Mouse (Mus musculus) hindbrain, embryonic 11.5 days (tissue): Measurements from ENCODE around the gene Gm45713. TPM values are rescaled to one million over a fixed set of nuclear protein-coding genes. Genes with fewer than 3 reads are reported as not detected.

Experiments used
- ATAC-seq: fragments of 200-750 bp; cut with Nextera tagmentation; 2 replicates; pipeline ENCODE4 v1.8.0; 2017; ENCODE audit warnings: mild to moderate bottlenecking, moderate TSS enrichment, moderate library complexity; ENCODE audit not compliant: low FRiP score
- DNase-seq: peaks from one replicate; pipeline ENCODE4 v3.0.0-alpha.2; 2015; ENCODE audit warnings: low spot score
- H3K27ac ChIP-seq: fragments of 300-500 bp; sonication (generic); 2 replicates; pipeline ENCODE4 v1.5.1; 2014; ENCODE audit warnings: mild to moderate bottlenecking, low read depth, low read length
- H3K27me3 ChIP-seq: fragments of 300-500 bp; sonication (generic); 2 replicates; pipeline ENCODE4 v1.6.1; 2014; ENCODE audit warnings: mild to moderate bottlenecking, low read length, moderate library complexity, mixed read lengths; ENCODE audit not compliant: control insufficient read depth, insufficient read depth
- H3K36me3 ChIP-seq: fragments of 300-500 bp; sonication (generic); 2 replicates; pipeline ENCODE4 v1.6.1; 2014; ENCODE audit warnings: mild to moderate bottlenecking, low read length, moderate library complexity, mixed read lengths; ENCODE audit not compliant: control insufficient read depth, insufficient read depth
- H3K4me1 ChIP-seq: fragments of 300-500 bp; sonication (generic); replicated peaks from 2 replicates; pipeline ENCODE4 v1.6.1; 2014; ENCODE audit warnings: low read length, mixed read lengths; ENCODE audit not compliant: control insufficient read depth, insufficient read depth
- H3K4me2 ChIP-seq: fragments of 300-500 bp; sonication (generic); replicated peaks from 2 replicates; pipeline ENCODE4 v1.6.1; 2014; ENCODE audit warnings: mild to moderate bottlenecking, low read depth, low read length
- H3K4me3 ChIP-seq: fragments of 300-500 bp; sonication (generic); 2 replicates; pipeline ENCODE4 v1.5.1; 2014; ENCODE audit warnings: low read depth, low read length
- H3K9ac ChIP-seq: fragments of 300-500 bp; sonication (generic); 2 replicates; pipeline ENCODE4 v1.6.1; 2014; ENCODE audit warnings: low read depth, low read length
- H3K9me3 ChIP-seq: fragments of 300-500 bp; sonication (generic); 2 replicates; pipeline ENCODE4 v1.6.1; 2016; ENCODE audit warnings: low read length; ENCODE audit not compliant: control insufficient read depth
- WGBS: fragments of 180-500 bp; shearing (Covaris S2); extraction: QIAGEN DNeasy Blood & Tissue Kit; methylation state at CpG from one replicate; pipeline ENCODE4 v1.1.7; 2014; 5-methylcytosine and 5-hydroxymethylcytosine counted together
- polyA plus RNA-seq: library from polyadenylated mRNA; unstranded; fragments of >200 nt; fragmentation: Nextera tagmentation; extraction: Ambion mirVana; gene quantifications from 2 replicates; pipeline ENCODE4 v1.2.1, GENCODE M21; 2014

Gm45713 gene
- polyA plus RNA-seq, 1 experiment from 2014 or later = not detected

- peak; percentile 30; the same call in 1 of the 2 replicates for ATAC-seq
- WGBS = 24% methylated on average over 6 of the region's 6 CpGs
- no peaks in the 10 kb centered on the region for H3K36me3 ChIP-seq
- no peak overlapping the region for H3K4me3 ChIP-seq
- DNase-seq = peak; percentile 45
- no peak overlapping the region for H3K9ac ChIP-seq
- H3K4me1 ChIP-seq = no peaks in the 10 kb centered on the region
- H3K27me3 ChIP-seq = no peaks in the 10 kb centered on the region
- no peaks in the 10 kb centered on the region for H3K9me3 ChIP-seq
- no peak overlapping the region for H3K4me2 ChIP-seq
- no peak overlapping the region for H3K27ac ChIP-seq
Observed at GRCm38 (mm10) chr7:45106441-45106840, 29.6 kb downstream of the Gm45713 start.

GRCm38 (mm10) chr7:45105491-45105890 lies 30.5 kb downstream of the Gm45713 start:
- DNase-seq = no peak
- Histone ChIP-seq H3K4me1 (no peaks in the 10 kb centered on the region), H3K4me3 (no peak overlapping the region), H3K4me2 (no peak overlapping the region), H3K27ac (no peak overlapping the region), H3K27me3 (no peaks in the 10 kb centered on the region), H3K9ac (no peak overlapping the region), H3K9me3 (no peaks in the 10 kb centered on the region), H3K36me3 (no peaks in the 10 kb centered on the region)
- 78% methylated on average over 8 of the region's 8 CpGs for WGBS
- no peak for ATAC-seq

- H3K4me1 ChIP-seq = no peaks in the 10 kb centered on the region
- ATAC-seq (no peak), DNase-seq (no peak)
- H3K9ac ChIP-seq = no peak overlapping the region
- no peak overlapping the region for H3K4me3 ChIP-seq
- no peak overlapping the region for H3K4me2 ChIP-seq
- 84% methylated on average over 5 of the region's 5 CpGs for WGBS
- no peaks in the 10 kb centered on the region for H3K27me3 ChIP-seq
- H3K27ac ChIP-seq = no peak overlapping the region
- H3K36me3 ChIP-seq = no peaks in the 10 kb centered on the region
- H3K9me3 ChIP-seq = no peaks in the 10 kb centered on the region
Observed at GRCm38 (mm10) chr7:45104941-45105340, 31.1 kb downstream of the Gm45713 start.

- H3K36me3 ChIP-seq = no peaks in the 10 kb centered on the region
- H3K4me1 ChIP-seq = no peaks in the 10 kb centered on the region
- no peaks in the 10 kb centered on the region for H3K9me3 ChIP-seq
- no peaks in the 10 kb centered on the region for H3K27me3 ChIP-seq
- H3K27ac ChIP-seq = no peak within 1 kb of the TSS
- H3K9ac ChIP-seq = no peak within 1 kb of the TSS
- H3K4me2 ChIP-seq = no peak within 1 kb of the TSS
- no peak for ATAC-seq
- WGBS = 81% methylated on average over 7 of the region's 7 CpGs
- no peak within 1 kb of the TSS for H3K4me3 ChIP-seq
- DNase-seq = no peak
Observed at GRCm38 (mm10) chr7:45103652-45104180, 32.3 kb downstream of the Gm45713 start, which contains the start of gene Fcgrt. Fcgrt (minus strand) TSS chr7:45103851.

- DNase-seq (no peak), ATAC-seq (no peak)
- H3K36me3 ChIP-seq = no peaks in the 10 kb centered on the region
- no peaks in the 10 kb centered on the region for H3K4me1 ChIP-seq
- WGBS = 78% methylated on average over 9 of the region's 9 CpGs
- H3K4me3 ChIP-seq = no peak overlapping the region
- no peak overlapping the region for H3K4me2 ChIP-seq
- H3K9me3 ChIP-seq = no peaks in the 10 kb centered on the region
- no peak overlapping the region for H3K27ac ChIP-seq
- no peak overlapping the region for H3K9ac ChIP-seq
- no peaks in the 10 kb centered on the region for H3K27me3 ChIP-seq
Observed at GRCm38 (mm10) chr7:45102940-45103585, 33.0 kb downstream of the Gm45713 start.

- no peak overlapping the region for H3K9ac ChIP-seq
- no peak for DNase-seq
- H3K27me3 ChIP-seq = no peaks in the 10 kb centered on the region
- H3K27ac ChIP-seq = no peak overlapping the region
- 89% methylated on average over 11 of the region's 11 CpGs for WGBS
- no peaks in the 10 kb centered on the region for H3K36me3 ChIP-seq
- no peaks in the 10 kb centered on the region for H3K9me3 ChIP-seq
- no peak for ATAC-seq
- H3K4me3 ChIP-seq = no peak overlapping the region
- no peaks in the 10 kb centered on the region for H3K4me1 ChIP-seq
- H3K4me2 ChIP-seq = no peak overlapping the region
Observed at GRCm38 (mm10) chr7:45102441-45102840, 33.6 kb downstream of the Gm45713 start.

GRCm38 (mm10) chr7:45100046-45100445 lies 36.0 kb downstream of the Gm45713 start:
- ATAC-seq (no peak), DNase-seq (no peak)
- Histone ChIP-seq H3K4me1 (no peaks in the 10 kb centered on the region), H3K27ac (no peak overlapping the region), H3K9me3 (no peaks in the 10 kb centered on the region), H3K27me3 (no peaks in the 10 kb centered on the region), H3K4me2 (no peak overlapping the region), H3K36me3 (no peaks in the 10 kb centered on the region), H3K9ac (no peak overlapping the region), H3K4me3 (no peak overlapping the region)
- 95% methylated on average over 6 of the region's 6 CpGs for WGBS

- ATAC-seq = no peak
- H3K27me3 ChIP-seq = no peaks in the 10 kb centered on the region
- H3K36me3 ChIP-seq = no peaks in the 10 kb centered on the region
- no peak for DNase-seq
- no peaks in the 10 kb centered on the region for H3K9me3 ChIP-seq
- no peaks in the 10 kb centered on the region for H3K4me1 ChIP-seq
- no peak overlapping the region for H3K9ac ChIP-seq
- WGBS = 91% methylated on average over 8 of the region's 8 CpGs
- H3K27ac ChIP-seq = no peak overlapping the region
- no peak overlapping the region for H3K4me3 ChIP-seq
- no peak overlapping the region for H3K4me2 ChIP-seq
Observed at GRCm38 (mm10) chr7:45098541-45099240, 37.3 kb downstream of the Gm45713 start.

- Histone ChIP-seq H3K27me3 (no peaks in the 10 kb centered on the region), H3K4me2 (no peak overlapping the region)
- WGBS = 71% methylated on average over 6 of the region's 6 CpGs
Observed at GRCm38 (mm10) chr7:45097479-45097878, 38.6 kb downstream of the Gm45713 start.

More at GRCm38 (mm10) chr7:45097479-45097878, 38.6 kb downstream of the Gm45713 start:
- Histone ChIP-seq H3K36me3 (no peaks in the 10 kb centered on the region), H3K27ac (no peak overlapping the region), H3K4me1 (no peaks in the 10 kb centered on the region), H3K9ac (no peak overlapping the region), H3K4me3 (no peak overlapping the region), H3K9me3 (no peaks in the 10 kb centered on the region)
- no peak for ATAC-seq
- no peak for DNase-seq
